Mouse (Mus musculus): Measurements from ENCODE around the gene Wapl. TPM values are rescaled to one million over a fixed set of nuclear protein-coding genes. Genes with fewer than 3 reads are reported as not detected.

The Wapl gene
- total and polyA plus RNA-seq, 3 experiments: 77.7 to 114 (median 79.2) TPM

GRCm38 (mm10) chr14:34635192-34635591 is 38.5 kb upstream of the Wapl start:
- Histone ChIP-seq H3K27me3 (replicated peaks) (no peaks in the 10 kb centered on the region), H3K36me3 (replicated peaks in 1 of 2; ENCODE audit: control insufficient read depth in 1 of 2, insufficient read depth in 1 of 2, low read length in 1 of 2) (no peaks in the 10 kb centered on the region), H3K27ac (ENCODE audit: insufficient read depth, low read depth) (no peak overlapping the region), H3K9ac (ENCODE audit: insufficient read depth, low read depth) (no peak overlapping the region), H3K4me1 (ENCODE audit: control insufficient read depth in 1 of 2, insufficient read depth in 2 of 2) (no peaks in the 10 kb centered on the region), H3K9me3 (replicated peaks; ENCODE audit: low read length) (no peaks in the 10 kb centered on the region), H3K4me2 (ENCODE audit: insufficient read depth, low read depth, poor library complexity, severe bottlenecking) (no peak overlapping the region), H3K79me2 (replicated peaks; ENCODE audit: control insufficient read depth, extremely low read depth, insufficient read depth, poor library complexity, severe bottlenecking) (no peaks in the 10 kb centered on the region), H3K4me3 (replicated peaks in 1 of 3; ENCODE audit: low read depth in 2 of 3, low read length in 2 of 3, poor library complexity in 1 of 3) (no peak overlapping the region)
- TF ChIP-seq GABPA (IDR thresholded peaks at IDR 0.05; ENCODE audit: insufficient replicate concordance, low read depth, low read length) (no peak), ZNF384 (IDR thresholded peaks at IDR 0.05; ENCODE audit: low read depth, low read length) (no peak)
- DNase-seq (ENCODE audit: extremely low read depth): no peak
- in situ Hi-C loops (cut with MboI; ENCODE audit: low pct_ligation_motif_present, low pct_unique_long_range_greater_than_20kb, low sequenced_read_pairs) (no loop called here), dilution Hi-C loops (cut with MboI; ENCODE audit: extremely low pct_ligation_motif_present, extremely low pct_unique_long_range_greater_than_20kb, low sequenced_read_pairs) (no loop called here)

GRCm38 (mm10) chr14:34635721-34636120 is 38.0 kb upstream of the Wapl start:
- Histone ChIP-seq H3K27me3 (replicated peaks) (no peaks in the 10 kb centered on the region), H3K9ac (ENCODE audit: insufficient read depth, low read depth) (no peak overlapping the region), H3K4me2 (ENCODE audit: insufficient read depth, low read depth, poor library complexity, severe bottlenecking) (no peak overlapping the region), H3K9me3 (replicated peaks; ENCODE audit: low read length) (no peaks in the 10 kb centered on the region), H3K27ac (ENCODE audit: insufficient read depth, low read depth) (no peak overlapping the region), H3K4me1 (ENCODE audit: control insufficient read depth in 1 of 2, insufficient read depth in 2 of 2) (no peaks in the 10 kb centered on the region), H3K36me3 (replicated peaks in 1 of 2; ENCODE audit: control insufficient read depth in 1 of 2, insufficient read depth in 1 of 2, low read length in 1 of 2) (no peaks in the 10 kb centered on the region), H3K79me2 (replicated peaks; ENCODE audit: control insufficient read depth, extremely low read depth, insufficient read depth, poor library complexity, severe bottlenecking) (no peaks in the 10 kb centered on the region), H3K4me3 (replicated peaks in 1 of 3; ENCODE audit: low read depth in 2 of 3, low read length in 2 of 3, poor library complexity in 1 of 3) (no peak overlapping the region)
- TF ChIP-seq ELF1 (IDR thresholded peaks at IDR 0.05; ENCODE audit: low read depth, low read length) (no peak), RAD21 (IDR thresholded peaks at IDR 0.05; ENCODE audit: low read depth, low read length) (no peak), SIN3A (IDR thresholded peaks at IDR 0.05; ENCODE audit: low read length) (no peak), SMC3 (IDR thresholded peaks at IDR 0.05; ENCODE audit: low read depth, low read length) (no peak), EP300 (IDR thresholded peaks at IDR 0.05; ENCODE audit: low read length) (no peak), ZNF384 (IDR thresholded peaks at IDR 0.05; ENCODE audit: low read depth, low read length) (no peak), NRF1 (IDR thresholded peaks at IDR 0.05; ENCODE audit: low read depth, low read length) (no peak), MYC (IDR thresholded peaks at IDR 0.05; ENCODE audit: low read depth, low read length) (no peak), HCFC1 (IDR thresholded peaks at IDR 0.05; ENCODE audit: low read depth, low read length) (no peak), USF1 (IDR thresholded peaks at IDR 0.05; ENCODE audit: low read depth, low read length) (no peak), GABPA (IDR thresholded peaks at IDR 0.05; ENCODE audit: insufficient replicate concordance, low read depth, low read length) (no peak), ZC3H11A (IDR thresholded peaks at IDR 0.05; ENCODE audit: low read depth, low read length) (no peak), ETS1 (conservative IDR thresholded peaks at IDR 0.05; ENCODE audit: low read depth, low read length) (no peak), MAX (IDR thresholded peaks at IDR 0.05; ENCODE audit: low read length) (no peak), TBP (conservative IDR thresholded peaks at IDR 0.05; ENCODE audit: low read depth, low read length) (no peak), POLR2AphosphoS2 (IDR thresholded peaks at IDR 0.05; ENCODE audit: low read depth, low read length) (no peak), MAFK (IDR thresholded peaks at IDR 0.05; ENCODE audit: insufficient replicate concordance, low read length) (no peak)
- dilution Hi-C loops (cut with MboI; ENCODE audit: extremely low pct_ligation_motif_present, extremely low pct_unique_long_range_greater_than_20kb, low sequenced_read_pairs) (no loop called here), in situ Hi-C loops (cut with MboI; ENCODE audit: low pct_ligation_motif_present, low pct_unique_long_range_greater_than_20kb, low sequenced_read_pairs) (no loop called here)
- DNase-seq (ENCODE audit: extremely low read depth): no peak

All from CH12.LX (cell line).